Mouse (Mus musculus): Measurements from ENCODE around the gene Smcr8. TPM values are rescaled to one million over a fixed set of nuclear protein-coding genes. Genes with fewer than 3 reads are reported as not detected.

Gene Smcr8
- polyA plus RNA-seq, 1 experiment from 2014 or later = 11.0 TPM

DNA sequence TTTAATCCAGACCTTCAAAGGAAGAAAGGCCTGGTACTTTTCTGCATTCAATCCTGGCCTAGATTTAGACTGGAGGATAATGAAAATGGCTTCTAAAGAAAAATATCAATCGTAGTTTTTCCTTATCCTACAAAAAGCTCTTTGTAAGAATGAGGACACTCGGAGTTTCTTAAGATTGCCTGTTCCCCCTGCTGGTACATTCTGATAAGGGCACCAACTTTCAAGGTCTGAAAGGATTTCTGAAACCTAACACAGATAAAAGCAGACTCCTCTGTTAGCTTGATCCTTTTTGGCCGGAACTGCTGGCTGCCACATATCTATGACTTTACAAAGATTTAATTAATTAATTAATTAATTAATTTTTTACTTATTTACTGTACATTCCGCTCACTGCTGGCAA is 10.4 kb upstream of the Smcr8 start:
- H3K4me1 ChIP-seq = no peaks in the 10 kb centered on the region
- H3K27me3 ChIP-seq = no peaks in the 10 kb centered on the region
- no peak overlapping the region for H3K27ac ChIP-seq
- H3K9ac ChIP-seq = no peak overlapping the region
- H3K4me3 ChIP-seq (replicated peaks) = no peak overlapping the region
- WGBS = 89% methylated on average over 4 of the region's 4 CpGs
- H3K4me2 ChIP-seq = no peak overlapping the region
- H3K36me3 ChIP-seq (replicated peaks) = peaks cover 7% of the 10 kb centered on the region; the same call in 1 of the 2 replicates
- no peak for ATAC-seq (ENCODE audit: low FRiP score)
- no peaks in the 10 kb centered on the region for H3K9me3 ChIP-seq

- no peak overlapping the region for H3K4me2 ChIP-seq
- 100% methylated on average over 2 of the region's 2 CpGs for WGBS
- H3K27ac ChIP-seq = no peak overlapping the region
- no peak for ATAC-seq (ENCODE audit: low FRiP score)
- H3K4me3 ChIP-seq (replicated peaks) = no peak overlapping the region
- H3K27me3 ChIP-seq = no peaks in the 10 kb centered on the region
- no peaks in the 10 kb centered on the region for H3K9me3 ChIP-seq
- no peak overlapping the region for H3K9ac ChIP-seq
- no peaks in the 10 kb centered on the region for H3K36me3 ChIP-seq (replicated peaks)
- H3K4me1 ChIP-seq = peaks cover 5% of the 10 kb centered on the region; the same call in 1 of the 2 replicates
These were observed 8.0 kb upstream of the Smcr8 start for GRCm38 (mm10) chr11:60769322-60769721.

- Histone ChIP-seq H3K9me3 (no peaks in the 10 kb centered on the region), H3K36me3 (replicated peaks) (no peaks in the 10 kb centered on the region), H3K9ac (no peak overlapping the region), H3K4me3 (replicated peaks) (no peak overlapping the region), H3K27ac (no peak overlapping the region), H3K27me3 (no peaks in the 10 kb centered on the region), H3K4me2 (no peak overlapping the region), H3K4me1 (peaks cover 17% of the 10 kb centered on the region)
- no peak for ATAC-seq (ENCODE audit: low FRiP score)
- 86% methylated on average over 3 of the region's 3 CpGs for WGBS
These were observed 6.5 kb upstream of the Smcr8 start for GRCm38 (mm10) chr11:60770776-60771175.

GRCm38 (mm10) chr11:60772161-60772560 is 5.2 kb upstream of the Smcr8 start:
- no peak for ATAC-seq (ENCODE audit: low FRiP score)
- H3K27ac ChIP-seq = no peak overlapping the region
- H3K9me3 ChIP-seq = no peaks in the 10 kb centered on the region
- H3K4me3 ChIP-seq (replicated peaks) = no peak overlapping the region
- no peak overlapping the region for H3K4me2 ChIP-seq
- H3K36me3 ChIP-seq (replicated peaks) = no peaks in the 10 kb centered on the region
- no peak overlapping the region for H3K9ac ChIP-seq
- peaks cover 24% of the 10 kb centered on the region for H3K4me1 ChIP-seq
- 78% methylated on average over 4 of the region's 4 CpGs for WGBS
- H3K27me3 ChIP-seq = no peaks in the 10 kb centered on the region

DNA sequence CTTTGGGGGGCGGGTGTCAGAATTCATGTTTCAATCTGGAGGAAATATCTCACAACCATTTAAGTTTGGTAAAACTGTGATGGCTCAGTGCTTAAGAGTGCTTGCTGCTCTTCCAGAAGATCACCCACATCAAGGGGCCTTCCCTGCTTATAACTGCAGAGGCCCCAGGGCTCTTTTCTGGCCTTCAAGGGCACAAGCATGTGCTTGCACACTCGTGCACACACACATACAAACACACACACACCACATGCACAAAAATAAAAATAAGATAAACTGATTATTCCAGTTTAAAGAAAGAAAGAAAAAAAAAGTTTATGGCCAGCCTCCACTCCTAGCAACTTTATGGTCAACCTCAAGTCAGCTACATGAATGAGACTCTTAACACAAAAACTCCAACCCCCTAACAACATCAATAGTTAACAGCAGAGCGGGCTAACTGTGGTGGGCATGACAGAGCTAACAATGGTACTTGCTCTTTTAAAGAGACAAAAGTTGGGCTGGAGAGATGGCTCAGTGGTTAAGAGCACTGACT is 3.1 kb upstream of the Smcr8 start:
- H3K27ac ChIP-seq = no peak overlapping the region
- no peaks in the 10 kb centered on the region for H3K9me3 ChIP-seq
- no peak overlapping the region for H3K9ac ChIP-seq
- no peak for ATAC-seq (ENCODE audit: low FRiP score)
- no peak overlapping the region for H3K4me2 ChIP-seq
- WGBS = 91% methylated on average over 3 of the region's 3 CpGs
- H3K4me3 ChIP-seq (replicated peaks) = no peak overlapping the region
- H3K36me3 ChIP-seq (replicated peaks) = peaks cover 6% of the 10 kb centered on the region
- peaks cover 38% of the 10 kb centered on the region for H3K4me1 ChIP-seq
- no peaks in the 10 kb centered on the region for H3K27me3 ChIP-seq

DNA sequence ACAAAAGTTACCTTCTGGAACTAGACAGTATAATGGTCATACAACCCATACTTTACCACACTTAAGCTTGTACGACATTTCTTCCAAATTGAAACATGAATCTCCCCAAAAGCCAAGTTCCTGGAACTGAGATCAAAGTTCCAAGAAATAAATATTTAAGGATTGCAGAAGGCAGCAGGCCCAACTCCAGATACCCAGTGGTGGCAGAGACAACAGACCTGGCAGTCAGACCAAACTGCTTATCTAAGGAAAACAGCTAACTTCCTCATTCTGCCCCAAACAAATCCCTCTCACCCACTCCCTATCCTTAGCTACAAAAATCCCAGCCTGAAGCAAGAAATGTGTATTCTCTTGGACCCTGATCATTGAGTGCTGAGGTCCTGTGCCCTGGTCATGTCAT is 2.5 kb upstream of the Smcr8 start:
- no peaks in the 10 kb centered on the region for H3K9me3 ChIP-seq
- no peaks in the 10 kb centered on the region for H3K27me3 ChIP-seq
- peaks cover 44% of the 10 kb centered on the region for H3K4me1 ChIP-seq
- peaks cover 12% of the 10 kb centered on the region for H3K36me3 ChIP-seq (replicated peaks)
- H3K9ac ChIP-seq = no peak overlapping the region
- H3K4me3 ChIP-seq (replicated peaks) = no peak overlapping the region
- no peak overlapping the region for H3K27ac ChIP-seq
- WGBS = 94% methylated on average over 1 of the region's 1 CpGs
- H3K4me2 ChIP-seq = peak overlapping the region; percentile 87; the same call in 1 of the 2 replicates
- ATAC-seq (ENCODE audit: low FRiP score) = no peak

- peaks cover 52% of the 10 kb centered on the region for H3K4me1 ChIP-seq
- H3K36me3 ChIP-seq (replicated peaks) = peaks cover 20% of the 10 kb centered on the region
- ATAC-seq (ENCODE audit: low FRiP score) = no peak
- H3K27ac ChIP-seq = no peak overlapping the region
- H3K9me3 ChIP-seq = no peaks in the 10 kb centered on the region
- 54% methylated on average over 6 of the region's 6 CpGs for WGBS
- peak overlapping the region; percentile 87 for H3K4me3 ChIP-seq (replicated peaks)
- peak overlapping the region; percentile 75; the same call in 1 of the 2 replicates for H3K9ac ChIP-seq
- peak overlapping the region; percentile 87 for H3K4me2 ChIP-seq
- no peaks in the 10 kb centered on the region for H3K27me3 ChIP-seq
These were observed 1.7 kb upstream of the Smcr8 start for GRCm38 (mm10) chr11:60775578-60775977.

DNA sequence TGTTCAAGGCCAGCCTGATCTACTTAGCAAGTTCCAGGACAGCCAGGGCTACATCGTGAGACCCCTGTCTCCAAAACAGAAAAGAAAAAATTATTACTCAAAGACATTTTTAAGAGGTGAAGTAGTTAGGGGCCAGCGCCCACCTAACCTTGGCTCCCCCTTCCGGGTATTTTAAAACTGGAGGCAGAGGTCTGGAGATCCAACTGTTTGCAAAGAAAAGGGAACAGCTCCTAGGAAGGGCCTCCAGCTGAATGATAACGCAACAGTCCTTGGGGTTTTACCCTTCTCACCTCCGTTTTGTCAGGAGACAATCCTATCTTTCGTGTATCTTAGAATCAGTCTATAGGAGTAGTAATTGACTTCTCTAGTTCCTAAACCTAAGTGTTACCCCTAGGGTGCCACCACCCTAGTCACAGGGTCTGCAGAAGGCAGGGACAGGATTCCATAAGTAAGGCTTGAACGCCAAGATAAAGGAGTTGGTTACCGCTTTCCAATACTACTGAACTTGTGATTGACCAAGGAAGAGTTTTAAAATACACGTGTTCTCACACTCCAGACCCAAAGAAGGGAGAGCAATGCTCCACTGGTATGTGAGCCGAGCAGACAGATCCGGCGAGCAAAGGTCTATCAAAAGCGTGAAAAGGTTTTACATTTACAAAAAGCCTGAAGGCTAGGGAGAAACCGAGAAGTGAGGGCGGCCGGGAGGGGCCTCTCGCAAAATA is 1.1 kb upstream of the Smcr8 start:
- H3K4me1 ChIP-seq = peaks cover 59% of the 10 kb centered on the region
- peaks cover 25% of the 10 kb centered on the region for H3K36me3 ChIP-seq (replicated peaks)
- peak overlapping the region; percentile 87 for H3K4me2 ChIP-seq
- H3K4me3 ChIP-seq (replicated peaks) = peak overlapping the region; percentile 87
- H3K27ac ChIP-seq = 0 out of 2 replicates have a peak overlapping the region, but pooled peaks have one; percentile 73
- no peaks in the 10 kb centered on the region for H3K27me3 ChIP-seq
- H3K9ac ChIP-seq = peak overlapping the region; percentile 75
- ATAC-seq (ENCODE audit: low FRiP score) = no peak
- WGBS = 7% methylated on average over 17 of the region's 17 CpGs
- no peaks in the 10 kb centered on the region for H3K9me3 ChIP-seq

- Histone ChIP-seq H3K27ac (peak overlapping the region; percentile 73; the same call in 1 of the 2 replicates), H3K9ac (peak overlapping the region; percentile 75), H3K4me1 (peaks cover 72% of the 10 kb centered on the region), H3K9me3 (no peaks in the 10 kb centered on the region), H3K36me3 (replicated peaks) (peaks cover 39% of the 10 kb centered on the region), H3K4me3 (replicated peaks) (peak overlapping the region; percentile 87), H3K4me2 (peak overlapping the region; percentile 87), H3K27me3 (no peaks in the 10 kb centered on the region)
- 25% methylated on average over 16 of the region's 16 CpGs for WGBS
- no peak for ATAC-seq (ENCODE audit: low FRiP score)
These were observed 562 bp downstream of the Smcr8 start for GRCm38 (mm10) chr11:60777801-60778370.

GRCm38 (mm10) chr11:60779673-60780189 is 2.4 kb downstream of the Smcr8 start:
- H3K4me3 ChIP-seq (replicated peaks) = peak overlapping the region; percentile 12; the same call in 1 of the 2 replicates
- H3K27me3 ChIP-seq = no peaks in the 10 kb centered on the region
- no peak overlapping the region for H3K27ac ChIP-seq
- WGBS = 91% methylated on average over 10 of the region's 10 CpGs
- peaks cover 65% of the 10 kb centered on the region for H3K4me1 ChIP-seq
- H3K9me3 ChIP-seq = no peaks in the 10 kb centered on the region
- ATAC-seq (ENCODE audit: low FRiP score) = no peak
- peak overlapping the region; percentile 30; the same call in 1 of the 2 replicates for H3K9ac ChIP-seq
- H3K36me3 ChIP-seq (replicated peaks) = peaks cover 55% of the 10 kb centered on the region
- peak overlapping the region; percentile 44 for H3K4me2 ChIP-seq

DNA sequence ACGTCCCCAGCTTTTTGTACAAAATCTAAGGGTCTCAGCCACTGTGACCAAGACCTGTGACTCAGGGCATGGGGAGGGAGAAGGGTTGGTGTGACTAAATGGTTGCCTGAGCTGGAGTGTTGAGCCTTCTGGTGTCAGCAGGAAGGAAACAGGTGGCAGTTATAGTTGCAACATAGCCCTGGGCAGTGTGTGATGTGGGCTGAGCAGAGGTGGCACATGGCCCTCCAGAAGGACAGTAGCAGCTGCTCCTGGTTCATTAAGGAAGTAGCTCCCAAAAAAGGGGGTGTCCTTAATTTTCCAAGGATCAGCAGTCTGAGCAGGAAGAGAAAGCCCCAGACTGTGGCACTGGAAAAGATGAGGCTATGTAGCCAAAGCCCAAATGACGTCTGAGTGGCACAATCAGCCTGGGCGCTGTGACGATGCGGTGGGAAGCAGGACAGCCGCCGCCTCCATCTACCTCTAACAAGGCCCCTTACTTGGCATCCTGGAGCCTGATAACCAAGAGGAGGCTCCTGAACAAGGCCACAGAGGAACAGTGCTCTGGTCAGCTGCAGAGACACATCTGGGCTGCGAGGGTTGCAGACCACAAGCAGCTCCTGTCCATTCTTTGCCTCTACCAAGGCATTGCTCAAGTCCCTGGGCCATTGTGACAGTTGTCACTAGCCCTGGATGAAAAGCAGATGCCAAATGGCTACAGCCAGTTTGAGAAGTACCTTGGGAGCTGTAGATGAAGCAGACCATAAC is 7.0 kb downstream of the Smcr8 start:
- H3K27me3 ChIP-seq = no peaks in the 10 kb centered on the region
- 91% methylated on average over 8 of the region's 8 CpGs for WGBS
- ATAC-seq (ENCODE audit: low FRiP score) = no peak
- H3K4me2 ChIP-seq = no peak overlapping the region
- peaks cover 32% of the 10 kb centered on the region for H3K4me1 ChIP-seq
- H3K4me3 ChIP-seq (replicated peaks) = no peak overlapping the region
- no peak overlapping the region for H3K9ac ChIP-seq
- H3K27ac ChIP-seq = no peak overlapping the region
- no peaks in the 10 kb centered on the region for H3K9me3 ChIP-seq
- H3K36me3 ChIP-seq (replicated peaks) = peaks cover 90% of the 10 kb centered on the region

GRCm38 (mm10) chr11:60787595-60787994 is 10.3 kb downstream of the Smcr8 start:
- no peak for ATAC-seq (ENCODE audit: low FRiP score)
- Histone ChIP-seq H3K27ac (no peak overlapping the region), H3K9ac (no peak overlapping the region), H3K27me3 (no peaks in the 10 kb centered on the region), H3K4me1 (no peaks in the 10 kb centered on the region; the same call in 1 of the 2 replicates), H3K9me3 (no peaks in the 10 kb centered on the region), H3K4me3 (replicated peaks) (no peak overlapping the region), H3K4me2 (no peak overlapping the region), H3K36me3 (replicated peaks) (peaks cover 84% of the 10 kb centered on the region)
- WGBS = 59% methylated on average over 1 of the region's 1 CpGs
